Mouse (Mus musculus) CH12.LX (cell line): ENCODE data around the gene Kpnb1. TPM values are rescaled to one million over a fixed set of nuclear protein-coding genes. Genes with fewer than 3 reads are reported as not detected.

Experiments used
- DNase-seq: peaks from one replicate; pipeline ENCODE4 v3.0.0-alpha.2; 2013; ENCODE audit errors: extremely low read depth
- H3K27ac ChIP-seq: 2 replicates; pipeline ENCODE4 v1.5.1; 2012; ENCODE audit warnings: low read depth, mild to moderate bottlenecking, control low read depth, moderate library complexity; ENCODE audit not compliant: insufficient read depth
- H3K27me3 ChIP-seq: replicated peaks from 2 replicates; pipeline ENCODE3; 2012; ENCODE audit warnings: inconsistent platforms
- H3K36me3 ChIP-seq, 2 experiments: replicated peaks in 1 of 2; 2 replicates each; pipeline versions ENCODE3 to v1.6.1; 2012; ENCODE audit warnings: inconsistent platforms in 1 of 2, low read length in 1 of 2, mild to moderate bottlenecking in 1 of 2, mixed read lengths in 1 of 2, moderate library complexity in 1 of 2; ENCODE audit not compliant: control insufficient read depth in 1 of 2, insufficient read depth in 1 of 2
- H3K4me1 ChIP-seq, 2 experiments: 2 replicates each; pipeline ENCODE4 v1.6.1; 2012; ENCODE audit warnings: inconsistent platforms in 1 of 2, moderate library complexity in 1 of 2; ENCODE audit not compliant: insufficient read depth in 2 of 2, control insufficient read depth in 1 of 2
- H3K4me2 ChIP-seq: 2 replicates; pipeline ENCODE4 v1.6.1; 2012; ENCODE audit warnings: low read depth, mild to moderate bottlenecking, control low read depth; ENCODE audit not compliant: poor library complexity, insufficient read depth, severe bottlenecking
- H3K4me3 ChIP-seq, 3 experiments: fragments of 150-350 bp in 1 of 3; sonication (generic) in 1 of 3; replicated peaks in 1 of 3; 2 replicates each; pipeline versions ENCODE3 to v1.5.1; 2011 to 2012; ENCODE audit warnings: low read depth in 2 of 3, low read length in 2 of 3, mild to moderate bottlenecking in 2 of 3, moderate library complexity in 2 of 3, control low read depth in 1 of 3, improper control_type of control experiment in 1 of 3, inconsistent platforms in 1 of 3, mixed read lengths in 1 of 3; ENCODE audit not compliant: poor library complexity in 1 of 3
- H3K79me2 ChIP-seq: replicated peaks from 2 replicates; pipeline ENCODE4 v1.6.1; 2012; ENCODE audit warnings: mild to moderate bottlenecking, moderate library complexity; ENCODE audit not compliant: control insufficient read depth, poor library complexity, insufficient read depth, severe bottlenecking; ENCODE audit errors: extremely low read depth
- H3K9ac ChIP-seq: 2 replicates; pipeline ENCODE4 v1.6.1; 2012; ENCODE audit warnings: low read depth, mild to moderate bottlenecking, control low read depth, moderate library complexity; ENCODE audit not compliant: insufficient read depth
- H3K9me3 ChIP-seq: replicated peaks from 2 replicates; pipeline ENCODE3; 2012; ENCODE audit warnings: low read length, inconsistent platforms, mixed read lengths
- CHD1 ChIP-seq: IDR thresholded peaks from 2 replicates; pipeline ENCODE4 v1.6.1; 2012; ENCODE audit warnings: low read depth, low read length, improper control_type of control experiment, inconsistent platforms
- CHD2 ChIP-seq: IDR thresholded peaks from 2 replicates; pipeline ENCODE4 v1.6.1; 2011; ENCODE audit warnings: low read length, improper control_type of control experiment
- ELF1 ChIP-seq: IDR thresholded peaks from 2 replicates; pipeline ENCODE4 v1.6.1; 2014; ENCODE audit warnings: low read depth, mild to moderate bottlenecking, inconsistent platforms, low read length, improper control_type of control experiment
- EP300 ChIP-seq: IDR thresholded peaks from 2 replicates; pipeline ENCODE4 v1.6.1; 2011; ENCODE audit warnings: low read length, improper control_type of control experiment
- GABPA ChIP-seq: IDR thresholded peaks from 2 replicates; pipeline ENCODE4 v1.6.1; 2012; ENCODE audit warnings: low read depth, low read length, improper control_type of control experiment, inconsistent platforms; ENCODE audit not compliant: insufficient replicate concordance
- HCFC1 ChIP-seq: IDR thresholded peaks from 2 replicates; pipeline ENCODE4 v1.6.1; 2012; ENCODE audit warnings: low read depth, mild to moderate bottlenecking, inconsistent platforms, low read length, improper control_type of control experiment
- JUN ChIP-seq: IDR thresholded peaks from 2 replicates; pipeline ENCODE4 v1.6.1; 2011; ENCODE audit warnings: low read depth, mild to moderate bottlenecking, low read length, improper control_type of control experiment, moderate library complexity; ENCODE audit not compliant: insufficient read depth
- JUND ChIP-seq: conservative IDR thresholded peaks from 2 replicates; pipeline ENCODE4 v1.6.1; 2011; ENCODE audit warnings: low read depth, low read length, improper control_type of control experiment
- MAX ChIP-seq: IDR thresholded peaks from 2 replicates; pipeline ENCODE4 v1.6.1; 2011; ENCODE audit warnings: low read length, improper control_type of control experiment
- MAZ ChIP-seq: IDR thresholded peaks from 2 replicates; pipeline ENCODE4 v1.6.1; 2012; ENCODE audit warnings: low read depth, mild to moderate bottlenecking, inconsistent platforms, low read length, improper control_type of control experiment, moderate library complexity
- NELFE ChIP-seq: IDR thresholded peaks from 2 replicates; pipeline ENCODE4 v1.6.1; 2011; ENCODE audit warnings: low read depth, low read length, improper control_type of control experiment
- NRF1 ChIP-seq: IDR thresholded peaks from 2 replicates; pipeline ENCODE4 v1.6.1; 2014; ENCODE audit warnings: low read depth, mild to moderate bottlenecking, inconsistent platforms, low read length, improper control_type of control experiment, moderate library complexity
- RAD21 ChIP-seq: IDR thresholded peaks from 2 replicates; pipeline ENCODE4 v1.6.1; 2011; ENCODE audit warnings: low read depth, mild to moderate bottlenecking, low read length, improper control_type of control experiment, moderate library complexity
- UBTF ChIP-seq: IDR thresholded peaks from 2 replicates; pipeline ENCODE4 v1.6.1; 2012; ENCODE audit warnings: low read depth, mild to moderate bottlenecking, inconsistent platforms, low read length, improper control_type of control experiment, moderate library complexity
- USF1 ChIP-seq: IDR thresholded peaks from 2 replicates; pipeline ENCODE4 v1.6.1; 2014; ENCODE audit warnings: low read depth, mild to moderate bottlenecking, inconsistent platforms, low read length, improper control_type of control experiment
- USF2 ChIP-seq: conservative IDR thresholded peaks from 2 replicates; pipeline ENCODE4 v1.6.1; 2011; ENCODE audit warnings: low read depth, low read length, improper control_type of control experiment
- ZNF384 ChIP-seq: IDR thresholded peaks from 2 replicates; pipeline ENCODE4 v1.6.1; 2012; ENCODE audit warnings: low read depth, low read length, improper control_type of control experiment, inconsistent platforms
- dilution Hi-C: fragments of 300-500 bp; cut with MboI; formaldehyde crosslinking; loops from 2 replicates; pipeline ENCODE4 v1.14.3; 2020; ENCODE audit warnings: low sequenced_read_pairs; ENCODE audit not compliant: extremely low pct_unique_long_range_greater_than_20kb, extremely low pct_ligation_motif_present
- in situ Hi-C: fragments of 300-500 bp; cut with MboI; formaldehyde crosslinking; loops from 3 replicates; pipeline ENCODE4 v1.14.3; 2019; ENCODE audit warnings: low sequenced_read_pairs, low pct_ligation_motif_present, low pct_unique_long_range_greater_than_20kb, mixed read lengths
- polyA plus RNA-seq: library from polyadenylated mRNA; unstranded; fragments of >175 nt; gene quantifications from 2 replicates; pipeline ENCODE4 v1.2.1, GENCODE M21; 2012; ENCODE audit warnings: low read depth; ENCODE audit not compliant: insufficient read length
- total RNA-seq, 2 experiments: library from RNA; depleted of rRNA; stranded (reverse); fragments of 300-350 nt in 1 of 2; fragments of >200 nt in 1 of 2; gene quantifications; 2 replicates each; pipeline ENCODE4 v1.2.3; 2012 to 2014

Kpnb1 gene
- total and polyA plus RNA-seq, 3 experiments = 194 to 411 (median 234) TPM

DNA sequence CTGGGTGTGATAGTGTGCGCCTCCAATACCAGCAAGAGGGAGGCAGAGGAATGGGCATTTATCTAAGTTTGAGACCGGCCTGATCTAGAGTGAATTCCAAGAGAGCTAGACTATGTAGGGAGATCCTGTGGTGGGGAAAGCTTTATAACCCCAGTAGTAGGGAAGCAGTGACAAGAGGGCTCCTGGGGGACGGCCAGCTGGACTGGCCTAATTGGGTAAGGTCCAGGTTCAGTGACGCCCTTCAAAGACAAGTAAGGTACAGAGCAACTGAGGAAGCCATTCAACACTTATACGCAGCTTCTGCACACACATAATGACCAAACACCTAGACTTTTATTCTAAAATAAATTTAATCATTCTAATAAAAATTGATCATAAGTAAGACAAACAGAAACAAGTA lies 44.8 kb upstream of the Kpnb1 start:
- dilution Hi-C loops (no loop called here), in situ Hi-C loops (no loop called here)
- peaks cover 47 to 89% of the 10 kb centered on the region in 2 experiments for H3K36me3 ChIP-seq
- H3K9me3 ChIP-seq = no peaks in the 10 kb centered on the region
- no peak overlapping the region for H3K9ac ChIP-seq
- DNase-seq = no peak
- no peak overlapping the region for H3K4me2 ChIP-seq
- H3K27me3 ChIP-seq = no peaks in the 10 kb centered on the region
- TF ChIP-seq NELFE (no peak), USF1 (no peak), JUND (no peak), EP300 (no peak), USF2 (no peak), GABPA (no peak), UBTF (no peak), JUN (no peak), CHD2 (no peak), RAD21 (no peak), ZNF384 (no peak), HCFC1 (no peak), MAX (no peak), CHD1 (no peak), ELF1 (no peak)
- no peak overlapping the region for H3K27ac ChIP-seq
- H3K4me3 ChIP-seq = no peak overlapping the region
- no peaks in the 10 kb centered on the region; the same call in 1 of the 2 replicates for H3K79me2 ChIP-seq
- no peaks in the 10 kb centered on the region for H3K4me1 ChIP-seq

- dilution Hi-C loops = no loop called here
- Histone ChIP-seq H3K4me1 (no peaks in the 10 kb centered on the region), H3K9me3 (no peaks in the 10 kb centered on the region), H3K36me3 (peaks cover 47 to 87% of the 10 kb centered on the region in 2 experiments), H3K27ac (no peak overlapping the region), H3K4me2 (no peak overlapping the region), H3K79me2 (no peaks in the 10 kb centered on the region), H3K9ac (no peak overlapping the region), H3K27me3 (no peaks in the 10 kb centered on the region), H3K4me3 (no peak overlapping the region)
- no peak for TF ChIP-seq NRF1
- no peak for TF ChIP-seq MAZ
- DNase-seq = no peak
- in situ Hi-C loops = no loop called here
These were observed 41.7 kb upstream of the Kpnb1 start for GRCm38 (mm10) chr11:97229396-97229795.
